Mouse (Mus musculus): ENCODE results near the gene Tex35. TPM values are rescaled to one million over a fixed set of nuclear protein-coding genes. Genes with fewer than 3 reads are reported as not detected.

Gene Tex35
- polyA plus RNA-seq, 1 experiment, result 0.31 TPM

GRCm38 (mm10) chr1:157076781-157077705 is 31.4 kb downstream of the Tex35 start:
- Histone ChIP-seq H3K36me3 (ENCODE audit: control insufficient read depth, insufficient read depth, low read length) (no peaks in the 10 kb centered on the region), H3K27ac (ENCODE audit: control insufficient read depth, insufficient read depth, low read length) (no peak overlapping the region), H3K4me1 (replicated peaks; ENCODE audit: control insufficient read depth, insufficient read depth, low read length) (peaks cover 4% of the 10 kb centered on the region), H3K27me3 (ENCODE audit: control insufficient read depth, insufficient read depth, low read length) (no peaks in the 10 kb centered on the region), H3K4me3 (ENCODE audit: control insufficient read depth, insufficient read depth, low read length) (no peak overlapping the region)
- 60% methylated on average over 43 of the region's 43 CpGs for WGBS
- TF ChIP-seq CTCF (IDR thresholded peaks at IDR 0.05; ENCODE audit: borderline replicate concordance, control insufficient read depth, extremely low read depth, insufficient read depth, low read length, poor library complexity) (peak; percentile 98), POLR2A (IDR thresholded peaks at IDR 0.05; ENCODE audit: control insufficient read depth, extremely low read depth, insufficient read depth, low read length, poor library complexity) (no peak)
- peak; percentile 91 for DNase-seq

- TF ChIP-seq CTCF (IDR thresholded peaks at IDR 0.05; ENCODE audit: borderline replicate concordance, control insufficient read depth, extremely low read depth, insufficient read depth, low read length, poor library complexity), result peak; percentile 96
- TF ChIP-seq POLR2A (IDR thresholded peaks at IDR 0.05; ENCODE audit: control insufficient read depth, extremely low read depth, insufficient read depth, low read length, poor library complexity), result no peak
- 1% methylated on average over 15 of the region's 15 CpGs for WGBS
- DNase-seq, result peak; percentile 78
- no peaks in the 10 kb centered on the region for H3K27me3 ChIP-seq (ENCODE audit: control insufficient read depth, insufficient read depth, low read length)
- H3K27ac ChIP-seq (ENCODE audit: control insufficient read depth, insufficient read depth, low read length), result no peak overlapping the region
- peaks cover 2% of the 10 kb centered on the region; the same call in 1 of the 2 replicates for H3K4me1 ChIP-seq (replicated peaks; ENCODE audit: control insufficient read depth, insufficient read depth, low read length)
- no peak overlapping the region for H3K4me3 ChIP-seq (ENCODE audit: control insufficient read depth, insufficient read depth, low read length)
- no peaks in the 10 kb centered on the region for H3K36me3 ChIP-seq (ENCODE audit: control insufficient read depth, insufficient read depth, low read length)
Observed at GRCm38 (mm10) chr1:157076257-157076656, 32.2 kb downstream of the Tex35 start.

DNA sequence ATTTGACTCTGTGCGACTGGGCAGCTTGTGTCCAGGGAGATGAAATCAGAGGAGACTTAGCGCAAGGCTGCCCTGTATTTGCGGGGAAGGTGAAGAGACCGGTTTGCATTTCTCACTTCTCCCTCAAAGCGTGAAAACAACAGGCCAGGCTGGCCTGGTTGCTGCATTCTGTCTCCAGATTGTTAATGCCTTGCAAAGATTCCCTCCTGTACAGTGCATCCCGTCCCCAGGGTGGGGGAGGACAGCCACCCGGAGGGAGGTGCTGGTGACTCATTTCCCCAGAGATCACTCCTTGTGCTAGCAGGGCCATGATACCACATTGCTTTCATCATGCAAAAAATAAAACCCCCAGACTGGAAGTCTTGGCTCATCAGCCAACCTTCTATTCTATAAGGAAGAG is 33.5 kb downstream of the Tex35 start:
- H3K4me1 ChIP-seq (replicated peaks; ENCODE audit: control insufficient read depth, insufficient read depth, low read length), result 0 out of 2 replicates have a peak, but pooled peaks cover 2% of the 10 kb centered on the region
- DNase-seq, result no peak

GRCm38 (mm10) chr1:157074371-157074770 is 34.1 kb downstream of the Tex35 start:
- DNase-seq, result no peak
- H3K4me3 ChIP-seq (ENCODE audit: control insufficient read depth, insufficient read depth, low read length), result no peak overlapping the region
- WGBS, result 73% methylated on average over 6 of the region's 6 CpGs
- 0 out of 2 replicates have a peak, but pooled peaks cover 2% of the 10 kb centered on the region for H3K4me1 ChIP-seq (replicated peaks; ENCODE audit: control insufficient read depth, insufficient read depth, low read length)
- H3K27me3 ChIP-seq (ENCODE audit: control insufficient read depth, insufficient read depth, low read length), result no peaks in the 10 kb centered on the region
- no peak overlapping the region for H3K27ac ChIP-seq (ENCODE audit: control insufficient read depth, insufficient read depth, low read length)
- no peaks in the 10 kb centered on the region for H3K36me3 ChIP-seq (ENCODE audit: control insufficient read depth, insufficient read depth, low read length)
- no peak for TF ChIP-seq CTCF (IDR thresholded peaks at IDR 0.05; ENCODE audit: borderline replicate concordance, control insufficient read depth, extremely low read depth, insufficient read depth, low read length, poor library complexity)
- no peak for TF ChIP-seq POLR2A (IDR thresholded peaks at IDR 0.05; ENCODE audit: control insufficient read depth, extremely low read depth, insufficient read depth, low read length, poor library complexity)

More for the DNA sequence above, 33.5 kb downstream of the Tex35 start:
- TF ChIP-seq CTCF (IDR thresholded peaks at IDR 0.05; ENCODE audit: borderline replicate concordance, control insufficient read depth, extremely low read depth, insufficient read depth, low read length, poor library complexity) (no peak), POLR2A (IDR thresholded peaks at IDR 0.05; ENCODE audit: control insufficient read depth, extremely low read depth, insufficient read depth, low read length, poor library complexity) (no peak)
- no peak overlapping the region for H3K27ac ChIP-seq (ENCODE audit: control insufficient read depth, insufficient read depth, low read length)
- no peaks in the 10 kb centered on the region for H3K27me3 ChIP-seq (ENCODE audit: control insufficient read depth, insufficient read depth, low read length)
- 94% methylated on average over 7 of the region's 7 CpGs for WGBS
- no peak overlapping the region for H3K4me3 ChIP-seq (ENCODE audit: control insufficient read depth, insufficient read depth, low read length)
- H3K36me3 ChIP-seq (ENCODE audit: control insufficient read depth, insufficient read depth, low read length), result no peaks in the 10 kb centered on the region

- Histone ChIP-seq H3K4me1 (replicated peaks; ENCODE audit: control insufficient read depth, insufficient read depth, low read length) (0 out of 2 replicates have a peak, but pooled peaks cover 2% of the 10 kb centered on the region), H3K27me3 (ENCODE audit: control insufficient read depth, insufficient read depth, low read length) (no peaks in the 10 kb centered on the region), H3K36me3 (ENCODE audit: control insufficient read depth, insufficient read depth, low read length) (no peaks in the 10 kb centered on the region), H3K4me3 (ENCODE audit: control insufficient read depth, insufficient read depth, low read length) (no peak overlapping the region), H3K27ac (ENCODE audit: control insufficient read depth, insufficient read depth, low read length) (no peak overlapping the region)
- no peak for TF ChIP-seq POLR2A (IDR thresholded peaks at IDR 0.05; ENCODE audit: control insufficient read depth, extremely low read depth, insufficient read depth, low read length, poor library complexity)
- no peak for TF ChIP-seq CTCF (IDR thresholded peaks at IDR 0.05; ENCODE audit: borderline replicate concordance, control insufficient read depth, extremely low read depth, insufficient read depth, low read length, poor library complexity)
- DNase-seq, result no peak
- WGBS, result 91% methylated on average over 4 of the region's 4 CpGs
Observed at GRCm38 (mm10) chr1:157073592-157073991, 34.9 kb downstream of the Tex35 start.

GRCm38 (mm10) chr1:157069181-157069828 is 39.2 kb downstream of the Tex35 start:
- TF ChIP-seq POLR2A (IDR thresholded peaks at IDR 0.05; ENCODE audit: control insufficient read depth, extremely low read depth, insufficient read depth, low read length, poor library complexity), result no peak
- TF ChIP-seq CTCF (IDR thresholded peaks at IDR 0.05; ENCODE audit: borderline replicate concordance, control insufficient read depth, extremely low read depth, insufficient read depth, low read length, poor library complexity), result no peak
- no peak for DNase-seq
- Histone ChIP-seq H3K4me3 (ENCODE audit: control insufficient read depth, insufficient read depth, low read length) (no peak overlapping the region), H3K27me3 (ENCODE audit: control insufficient read depth, insufficient read depth, low read length) (no peaks in the 10 kb centered on the region), H3K36me3 (ENCODE audit: control insufficient read depth, insufficient read depth, low read length) (no peaks in the 10 kb centered on the region), H3K4me1 (replicated peaks; ENCODE audit: control insufficient read depth, insufficient read depth, low read length) (no peaks in the 10 kb centered on the region), H3K27ac (ENCODE audit: control insufficient read depth, insufficient read depth, low read length) (no peak overlapping the region)
- WGBS, result 93% methylated on average over 15 of the region's 15 CpGs

Measured in thymus, adult 2 months (tissue).